Mouse (Mus musculus) kidney, embryonic 16.5 days (tissue): ENCODE measurements around the gene Zfp287. TPM values are rescaled to one million over a fixed set of nuclear protein-coding genes. Genes with fewer than 3 reads are reported as not detected.

Experiments
- polyA plus RNA-seq: library from polyadenylated mRNA; unstranded; fragments of >200 nt; fragmentation: Nextera tagmentation; extraction: Ambion mirVana; gene quantifications from 2 replicates; pipeline ENCODE4 v1.2.1, GENCODE M21; 2015

The Zfp287 gene
- polyA plus RNA-seq, 1 experiment from 2014 or later, result 7.5 TPM

Other genes with a start within 250 kb of the Zfp287 start
- gene Cenpv, start 192.6 kb downstream of the Zfp287 start, polyA plus RNA-seq, result 7.6 and 17.7 TPM in 2 replicates
- gene Ubb, start 180.7 kb downstream of the Zfp287 start, polyA plus RNA-seq, result 3,284 and 3,391 TPM in 2 replicates
- 4.6 and 6.6 TPM in 2 replicates for gene Trpv2, start 157.4 kb downstream of the Zfp287 start, polyA plus RNA-seq
- gene Lrrc75a, start 83.4 kb downstream of the Zfp287 start, polyA plus RNA-seq, result 13.8 and 15.6 TPM in 2 replicates
- 66.2 and 68.1 TPM in 2 replicates for gene Mmgt2, start 83.2 kb downstream of the Zfp287 start, polyA plus RNA-seq
- not detected in 2 replicates for gene Gm10428, start 21.2 kb upstream of the Zfp287 start, polyA plus RNA-seq
- 18.5 and 21.9 TPM in 2 replicates for gene Zfp286, start 57.6 kb upstream of the Zfp287 start, polyA plus RNA-seq
- 18.1 TPM in 2 replicates for gene Trim16, start 88.3 kb upstream of the Zfp287 start, polyA plus RNA-seq
- gene Fbxw10, start 115.2 kb upstream of the Zfp287 start, polyA plus RNA-seq, result 0.51 and 0.87 TPM in 2 replicates
- gene Tvp23b, start 147.6 kb upstream of the Zfp287 start, polyA plus RNA-seq, result 79.0 and 83.6 TPM in 2 replicates
- gene Cdrt4, start 219.3 kb upstream of the Zfp287 start, polyA plus RNA-seq, result not detected in 2 replicates